Mouse (Mus musculus): Measurements from ENCODE around the gene Fxn.

DNA sequence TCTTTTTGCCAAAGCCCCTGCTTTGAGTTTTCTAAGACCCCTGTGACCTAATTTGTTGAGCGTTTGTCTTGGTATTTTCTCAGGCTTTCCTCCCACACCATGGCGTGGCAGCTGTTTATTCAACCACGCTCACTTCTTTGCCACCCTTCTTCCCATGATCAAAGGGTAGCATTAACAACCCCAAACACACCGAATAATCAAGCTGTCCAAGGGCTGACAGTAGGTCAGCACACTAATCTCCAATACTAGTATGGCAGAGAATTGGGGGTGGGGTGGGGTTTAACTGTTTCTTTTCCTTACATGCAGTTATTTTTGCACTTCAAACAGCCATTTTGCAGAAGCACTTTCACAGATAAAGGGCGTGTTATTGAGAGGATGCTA is 21.4 kb upstream of the Fxn start:
- TF ChIP-seq POLR2A (IDR thresholded peaks at IDR 0.05; ENCODE audit: insufficient read length, low read depth) = no peak
- TF ChIP-seq MYOD1 (IDR thresholded peaks at IDR 0.05; ENCODE audit: control insufficient read depth in 1 of 3, insufficient read length in 2 of 3, low read depth in 2 of 3) = no peak
- TF ChIP-seq CEBPB (IDR thresholded peaks at IDR 0.05; ENCODE audit: insufficient read depth, poor library complexity, severe bottlenecking) = no peak
- TF ChIP-seq SRF (IDR thresholded peaks at IDR 0.05; ENCODE audit: control insufficient read depth, insufficient read length, low read depth) = no peak
- TF ChIP-seq USF1 (IDR thresholded peaks at IDR 0.05; ENCODE audit: low read depth) = no peak
- TF ChIP-seq REST (IDR thresholded peaks at IDR 0.05; ENCODE audit: insufficient read depth, insufficient read length) = no peak
- TF ChIP-seq E2F4 (IDR thresholded peaks at IDR 0.05; ENCODE audit: insufficient read depth) = no peak
- no peak for TF ChIP-seq POLR2AphosphoS2 (IDR thresholded peaks at IDR 0.05; ENCODE audit: insufficient read length, low read depth)
- TF ChIP-seq TCF12 (IDR thresholded peaks at IDR 0.05; ENCODE audit: insufficient read depth, poor library complexity, severe bottlenecking) = no peak
- no peak for TF ChIP-seq MAX (IDR thresholded peaks at IDR 0.05; ENCODE audit: low read depth)
- TF ChIP-seq TCF3 (IDR thresholded peaks at IDR 0.05; ENCODE audit: insufficient read length, low read depth) = no peak
